Mouse (Mus musculus) CD4-positive helper T cell, adult 2 months (primary cell): ENCODE results near the gene Gm5862.
"Not testable (repeated sequence)": the region's sequence is repeated elsewhere in the genome, so short reads cannot be mapped to it uniquely, and the experiment has no call there.

Source experiments
- DNase-seq: peaks from one replicate; pipeline ENCODE4 v3.0.0-alpha.2; 2012; ENCODE audit warnings: low read depth, missing footprints, low spot score

The Gm5862 gene

GRCm38 (mm10) chr5:26022816-26023215 is at the start of gene Gm5862:
Gene Gm5862, minus strand, starts transcription at chr5:26022916.
- DNase-seq: not testable (repeated sequence)

GRCm38 (mm10) chr5:26070716-26071115 is 48.0 kb upstream of the Gm5862 start:
- DNase-seq: no peak

GRCm38 (mm10) chr5:26058481-26058880 is 35.8 kb upstream of the Gm5862 start, which contains the start of gene Gm7347:
Gene Gm7347, minus strand, starts transcription at chr5:26058581.
- DNase-seq: not testable (repeated sequence)

GRCm38 (mm10) chr5:26039458-26039857 is 16.7 kb upstream of the Gm5862 start, which contains the start of gene Speer4a:
Gene Speer4a, minus strand, starts transcription at chr5:26039558.
- not testable (repeated sequence) for DNase-seq

- DNase-seq: not testable (repeated sequence)
Observed at GRCm38 (mm10) chr5:26007697-26008096, 15.0 kb downstream of the Gm5862 start.

- not testable (repeated sequence) for DNase-seq
Observed at GRCm38 (mm10) chr5:26006937-26007695, 15.6 kb downstream of the Gm5862 start.

GRCm38 (mm10) chr5:26004698-26005097 is 18.0 kb downstream of the Gm5862 start, which contains the start of gene Gm1979:
Gene Gm1979, minus strand, starts transcription at chr5:26004798.
- DNase-seq: not testable (repeated sequence)

- DNase-seq: not testable (repeated sequence)
Observed at GRCm38 (mm10) chr5:25988550-25988949, 34.2 kb downstream of the Gm5862 start, which contains the start of gene Gm21698. Gene Gm21698, minus strand, starts transcription at chr5:25988650.

- DNase-seq: not testable (repeated sequence)
Observed at GRCm38 (mm10) chr5:25972563-25972962, 50.2 kb downstream of the Gm5862 start, which contains the start of gene Gm21680. Gene Gm21680, minus strand, starts transcription at chr5:25972663.
